Mouse (Mus musculus): ENCODE measurements at regions not wholly inside any gene's neighbourhood (a gene's known extent, or its start where the extent isn't known, plus 50 kb on each side); places are given as distances from the start of the nearest gene placed in this dataset.

DNA sequence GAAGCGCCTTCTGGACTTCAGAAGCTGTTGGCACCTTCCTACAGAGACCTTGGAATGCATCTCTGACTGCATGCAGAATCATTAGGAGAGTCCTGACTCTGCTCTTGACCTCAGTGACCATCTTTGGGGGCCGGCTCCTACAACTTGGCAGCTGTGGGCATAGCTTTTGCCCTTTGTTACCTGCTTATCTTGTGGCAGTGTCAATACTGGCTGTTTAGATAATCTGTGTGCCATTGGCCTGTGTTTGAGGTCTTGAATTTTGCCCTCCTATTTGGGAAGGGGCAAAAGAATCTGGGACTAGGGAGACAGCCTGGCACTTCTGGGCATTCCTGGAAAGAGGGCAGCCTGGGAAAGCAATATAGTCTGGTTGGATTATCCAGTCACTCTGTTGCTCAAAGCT, 137.8 kb upstream of the Gli2 start:
- no peak for DNase-seq
- intact Hi-C loops (cut with DNase I), result no loop called here
- no peak overlapping the region for H3K4me3 ChIP-seq
- no peak for TF ChIP-seq CTCF (IDR thresholded peaks at IDR 0.05)
- H3K27ac ChIP-seq, result no peak overlapping the region

DNA sequence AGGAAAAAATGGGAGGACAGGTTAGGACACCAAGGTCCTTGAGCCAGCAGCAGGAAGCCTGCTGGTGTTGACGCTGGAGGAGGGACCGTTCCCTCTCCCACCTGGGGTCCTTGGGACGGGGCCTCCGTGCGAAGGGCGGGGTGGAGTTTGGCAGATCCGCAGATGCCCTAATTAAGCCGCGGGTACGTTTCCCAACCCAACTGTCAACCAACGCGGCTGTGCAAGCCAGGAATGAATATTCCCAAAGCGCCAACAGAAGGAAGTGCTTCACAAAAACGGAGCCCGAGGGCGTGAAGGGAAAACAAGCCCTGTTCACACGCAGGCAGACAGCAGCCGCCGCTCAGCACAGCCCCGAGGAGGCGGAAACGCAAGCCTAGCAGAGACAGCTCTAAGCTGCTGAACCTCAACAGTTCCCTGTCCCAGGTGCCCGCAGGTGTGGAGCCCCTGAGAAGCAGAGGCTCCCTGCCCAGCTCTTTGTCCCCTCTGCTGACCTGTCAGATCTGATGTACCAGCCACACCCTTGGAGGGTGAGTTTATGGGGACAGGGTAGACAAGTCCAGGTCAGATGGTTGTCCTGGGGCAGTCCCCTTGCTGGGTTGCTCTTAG, 136.1 kb upstream of the Gli2 start:
- peak overlapping the region; percentile 37 for H3K4me3 ChIP-seq

DNA sequence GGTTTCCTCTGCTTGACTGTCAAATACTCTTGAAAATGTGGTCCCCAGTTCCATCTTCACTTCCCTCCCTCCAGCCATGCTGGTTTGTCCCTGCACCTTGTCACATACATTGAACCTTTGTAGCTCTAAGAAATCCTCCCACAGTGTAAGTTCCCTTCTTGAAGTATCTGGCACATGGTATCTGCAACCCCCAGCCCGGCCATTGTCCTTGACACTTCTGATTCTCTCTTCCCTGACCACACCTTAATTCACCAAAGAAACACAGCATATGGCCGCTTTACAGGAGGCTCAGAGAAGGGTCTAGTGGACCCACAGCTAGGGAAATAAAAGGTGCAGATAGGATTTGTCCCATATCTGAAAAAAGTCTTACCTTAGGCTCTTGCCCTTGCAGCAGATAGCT, 133.9 kb upstream of the Gli2 start:
- intact Hi-C loops (cut with DNase I), result no loop called here
- no peak for TF ChIP-seq CTCF (IDR thresholded peaks at IDR 0.05)
- no peak for DNase-seq
- no peak overlapping the region for H3K27ac ChIP-seq
- H3K4me3 ChIP-seq, result no peak overlapping the region

More for the DNA sequence above, 136.1 kb upstream of the Gli2 start:
- DNase-seq, result peak; percentile 23
- no peak overlapping the region for H3K27ac ChIP-seq
- no peak for TF ChIP-seq CTCF (IDR thresholded peaks at IDR 0.05)
- intact Hi-C loops (cut with DNase I), result no loop called here

DNA sequence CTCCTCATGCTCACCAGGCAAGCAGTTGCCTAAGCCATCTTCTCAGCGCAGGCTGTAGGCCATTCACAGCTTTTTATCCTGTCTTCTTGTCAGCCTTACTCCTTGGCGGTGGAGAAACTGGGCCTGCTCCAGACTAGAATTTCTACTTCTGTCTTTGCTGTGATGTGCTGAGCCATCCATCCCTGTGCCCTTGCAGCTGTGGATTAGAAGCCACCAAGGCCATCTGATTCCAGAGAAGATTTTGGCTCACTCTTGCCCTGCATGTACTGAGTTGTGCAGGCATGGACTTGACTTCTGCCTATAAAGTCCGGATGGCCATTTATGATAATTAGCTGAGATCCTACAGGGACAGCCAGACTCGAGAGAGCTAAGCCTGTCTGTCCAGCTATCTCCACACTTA, 133.4 kb upstream of the Gli2 start:
- Histone ChIP-seq H3K27ac (no peak overlapping the region), H3K4me3 (no peak overlapping the region)
- intact Hi-C loops (cut with DNase I), result no loop called here
- TF ChIP-seq CTCF (IDR thresholded peaks at IDR 0.05), result no peak
- DNase-seq, result no peak

DNA sequence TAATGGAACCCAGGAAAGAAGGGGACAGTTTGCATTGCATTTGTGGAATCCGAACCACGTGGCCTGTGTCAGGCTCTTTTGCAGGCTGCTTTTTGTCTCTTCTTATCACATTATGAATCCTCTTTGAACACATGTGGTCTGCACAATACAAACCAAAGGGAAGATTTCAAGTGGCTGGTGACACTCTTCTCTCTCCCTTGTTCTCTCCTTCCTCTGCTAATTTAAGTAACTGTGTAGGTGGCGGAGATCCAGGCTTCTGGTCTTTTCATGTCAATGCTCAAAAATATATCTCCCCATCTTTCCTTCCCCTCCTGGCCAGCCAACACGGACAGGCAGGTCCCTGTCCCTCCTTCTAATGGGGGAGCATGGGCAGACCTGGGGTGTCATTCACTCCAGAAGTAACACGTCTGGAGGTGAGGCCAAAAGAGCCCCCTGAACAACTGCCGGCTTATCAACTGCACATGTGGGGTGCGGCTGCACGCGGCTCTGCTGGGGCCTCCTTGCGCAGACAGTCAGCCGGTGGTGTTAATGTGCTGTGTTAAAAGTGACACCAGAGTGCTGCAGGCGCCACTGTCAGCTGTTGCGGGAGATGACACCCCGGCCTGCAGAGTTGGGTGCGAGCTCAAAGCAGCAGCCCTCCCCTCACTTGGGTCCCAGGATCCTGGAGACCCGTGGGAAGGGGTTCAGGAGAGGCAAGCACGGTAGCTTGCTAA, 130.3 kb upstream of the Gli2 start:
- Histone ChIP-seq H3K27ac (no peak overlapping the region), H3K4me3 (no peak overlapping the region)
- DNase-seq, result no peak
- no peak for TF ChIP-seq CTCF (IDR thresholded peaks at IDR 0.05)
- intact Hi-C loops (cut with DNase I), result no loop called here

DNA sequence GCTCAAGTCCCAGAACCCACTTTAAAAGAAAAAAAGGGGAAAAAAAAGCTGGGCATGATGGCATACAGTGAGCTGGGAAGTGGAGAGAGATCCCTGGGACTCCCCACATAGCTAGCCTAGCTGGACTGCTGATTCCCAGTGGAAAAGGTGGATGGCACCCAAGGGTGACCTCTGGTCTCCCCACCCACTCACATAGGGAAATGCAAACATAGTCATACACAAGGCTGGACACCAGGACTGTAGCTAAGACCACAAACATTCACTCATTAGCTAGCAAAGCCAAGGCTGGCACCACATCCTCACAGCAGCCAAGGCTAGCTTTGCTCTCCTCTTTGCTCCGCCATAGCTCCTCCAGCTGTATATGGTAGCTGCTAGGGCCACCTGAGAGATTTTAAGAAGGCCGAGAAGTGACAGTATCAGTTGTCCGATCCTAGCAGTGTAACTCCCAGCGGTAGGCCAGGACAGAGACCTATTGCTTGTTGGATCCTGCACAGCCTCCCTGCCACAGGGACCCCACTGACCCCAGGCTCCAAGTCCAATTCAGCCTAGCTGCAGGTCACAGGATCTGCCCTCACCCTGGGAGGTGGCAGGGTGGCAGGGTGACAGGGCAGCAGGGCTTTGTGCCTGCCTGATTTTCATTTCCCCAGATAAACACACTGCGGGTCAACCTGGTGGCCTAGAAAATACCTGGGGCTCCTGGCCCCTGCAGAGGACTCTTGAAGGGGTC, 119.8 kb upstream of the Gli2 start:
- TF ChIP-seq CTCF (IDR thresholded peaks at IDR 0.05), result no peak

DNA sequence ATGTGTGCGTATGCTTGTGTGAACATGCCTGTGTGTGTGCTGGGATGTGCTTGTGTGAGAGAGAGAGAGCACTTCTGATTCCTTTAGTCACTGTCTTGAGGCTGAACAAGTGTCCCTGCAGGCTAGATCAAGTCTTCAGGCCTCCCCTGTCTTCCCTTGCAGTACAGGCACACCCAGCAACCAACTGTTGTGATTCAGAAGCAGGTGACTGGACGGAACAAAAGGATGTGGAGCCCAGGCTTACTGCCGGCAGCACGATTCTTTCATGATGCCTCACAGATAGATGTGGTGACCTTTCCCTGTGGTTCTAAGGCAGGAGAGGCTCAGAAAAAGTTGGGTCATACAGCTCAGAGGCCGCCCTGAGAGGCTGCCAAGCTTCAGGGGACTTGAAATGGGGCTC, 114.0 kb upstream of the Gli2 start:
- H3K4me3 ChIP-seq, result no peak overlapping the region
- no peak for TF ChIP-seq CTCF (IDR thresholded peaks at IDR 0.05)
- intact Hi-C loops (cut with DNase I), result no loop called here

More for the DNA sequence above, 119.8 kb upstream of the Gli2 start:
- Histone ChIP-seq H3K4me3 (no peak overlapping the region), H3K27ac (no peak overlapping the region)
- no peak for DNase-seq
- intact Hi-C loops (cut with DNase I), result no loop called here

DNA sequence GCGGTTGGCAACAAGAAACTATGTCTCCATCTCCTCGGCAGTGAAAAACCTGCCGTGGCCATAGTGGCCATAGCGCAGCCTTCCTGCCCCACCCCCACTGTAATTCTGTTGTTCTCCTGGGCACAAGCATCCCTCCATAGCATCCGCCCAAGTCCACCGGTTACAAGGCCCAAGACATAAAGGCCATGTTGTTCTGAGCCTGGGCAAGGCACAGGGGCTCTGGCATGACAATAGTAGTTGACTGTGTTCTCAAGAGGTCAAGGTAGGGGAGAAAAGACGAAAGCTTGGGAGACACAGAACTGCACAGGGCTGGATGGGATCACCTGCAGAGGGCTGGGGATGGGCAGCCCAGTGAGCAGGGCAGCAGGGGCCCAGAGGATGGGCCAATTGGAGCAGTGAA, 112.9 kb upstream of the Gli2 start:
- intact Hi-C loops (cut with DNase I), result no loop called here
- H3K4me3 ChIP-seq, result no peak overlapping the region
- no peak for DNase-seq
- H3K27ac ChIP-seq, result no peak overlapping the region
- TF ChIP-seq CTCF (IDR thresholded peaks at IDR 0.05), result no peak

More for the DNA sequence above, 114.0 kb upstream of the Gli2 start:
- no peak for DNase-seq
- no peak overlapping the region for H3K27ac ChIP-seq

DNA sequence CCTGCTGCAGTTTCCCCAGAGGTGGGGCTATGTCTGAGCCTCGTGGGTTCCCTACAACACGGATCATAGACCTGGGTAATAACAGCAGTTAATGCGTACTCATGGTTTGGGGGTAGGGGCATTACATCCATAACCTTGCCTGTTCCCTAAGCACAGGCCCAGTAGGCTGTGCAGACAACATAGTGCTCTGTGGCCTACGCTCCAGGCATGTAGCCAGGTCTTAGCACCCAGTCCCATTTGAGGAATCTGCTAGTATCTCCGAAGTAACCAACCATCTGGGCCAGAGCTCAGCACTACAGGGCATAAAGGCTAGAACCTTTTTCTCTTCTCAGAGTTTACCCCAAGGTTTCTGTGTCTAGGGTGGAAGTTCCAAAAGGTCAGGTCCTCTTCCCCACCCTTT, 111.4 kb upstream of the Gli2 start:
- no peak overlapping the region for H3K27ac ChIP-seq
- intact Hi-C loops (cut with DNase I), result no loop called here
- no peak for DNase-seq
- no peak for TF ChIP-seq CTCF (IDR thresholded peaks at IDR 0.05)
- H3K4me3 ChIP-seq, result no peak overlapping the region

DNA sequence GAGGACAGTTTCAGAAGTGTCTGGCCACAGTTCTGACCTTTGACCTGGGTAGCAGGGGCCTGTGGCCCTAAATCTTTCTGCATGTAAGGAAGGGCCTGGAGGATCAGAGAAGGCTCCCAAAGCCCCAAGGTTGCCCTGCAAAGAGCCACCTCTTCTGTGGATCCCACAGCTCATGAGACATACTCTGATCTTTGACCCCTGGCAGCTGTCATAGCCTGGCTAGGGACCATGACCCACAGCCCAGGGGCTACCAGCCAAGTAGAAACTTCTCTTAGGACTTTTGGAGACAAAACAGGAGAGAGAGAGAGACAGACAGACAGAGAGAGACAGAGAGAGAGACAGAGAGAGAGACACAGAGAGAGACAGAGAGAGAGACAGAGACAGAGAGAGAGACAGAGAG, 110.4 kb upstream of the Gli2 start:
- intact Hi-C loops (cut with DNase I), result no loop called here
- Histone ChIP-seq H3K4me3 (no peak overlapping the region), H3K27ac (no peak overlapping the region)
- no peak for TF ChIP-seq CTCF (IDR thresholded peaks at IDR 0.05)
- DNase-seq, result no peak

DNA sequence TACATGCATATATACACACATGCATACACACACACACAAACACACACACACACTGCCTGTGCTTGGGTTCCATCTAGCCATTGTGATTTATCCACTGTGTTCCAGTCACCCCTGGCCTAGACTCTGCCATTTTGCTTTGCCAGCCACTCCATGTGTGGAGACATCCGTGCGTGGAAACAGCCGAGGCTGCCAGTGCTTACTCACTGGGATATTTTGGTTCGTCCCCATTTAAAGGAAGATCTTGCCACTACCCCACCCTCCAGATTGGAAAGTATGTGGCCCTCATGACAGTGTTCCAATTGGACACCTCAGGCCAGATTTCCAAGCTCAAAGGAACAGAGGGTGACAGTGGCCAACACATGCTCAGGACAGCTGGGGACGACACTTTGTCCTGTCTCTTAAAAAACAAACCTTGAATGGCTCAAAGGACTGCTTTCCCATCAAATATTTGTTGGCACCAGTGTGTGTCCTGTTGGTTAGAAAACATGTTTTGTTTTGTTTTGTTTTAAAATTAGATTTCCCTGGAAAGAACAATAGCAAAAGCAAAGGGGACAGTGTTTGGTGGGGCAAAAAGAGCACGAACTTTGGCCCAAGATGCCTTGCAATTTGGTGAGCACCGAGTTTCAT, 109.8 kb upstream of the Gli2 start:
- peak; percentile 53 for DNase-seq
- no peak overlapping the region for H3K27ac ChIP-seq
- intact Hi-C loops (cut with DNase I), result no loop called here
- H3K4me3 ChIP-seq, result no peak overlapping the region
- TF ChIP-seq CTCF (IDR thresholded peaks at IDR 0.05), result no peak

DNA sequence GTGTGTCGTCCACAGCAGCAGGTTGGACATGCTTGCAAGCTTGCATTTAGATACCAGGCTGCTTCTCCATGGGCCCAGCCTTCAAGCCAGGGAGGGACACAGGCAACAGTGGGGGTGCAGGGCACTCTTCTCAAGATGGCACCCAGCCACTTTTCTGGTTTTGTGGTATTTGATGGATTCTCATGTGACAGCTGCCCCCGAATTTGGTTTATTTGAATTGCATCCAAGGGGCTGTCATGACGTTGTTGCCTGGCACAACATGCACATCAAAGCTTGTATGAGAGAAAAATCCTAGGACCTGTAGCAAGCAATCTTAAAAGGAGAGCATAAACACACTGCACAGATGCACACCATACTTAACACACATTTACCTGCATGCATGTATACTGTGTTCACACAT, 108.3 kb upstream of the Gli2 start:
- intact Hi-C loops (cut with DNase I), result no loop called here
- no peak for TF ChIP-seq CTCF (IDR thresholded peaks at IDR 0.05)
- Histone ChIP-seq H3K4me3 (no peak overlapping the region), H3K27ac (no peak overlapping the region)
- DNase-seq, result no peak

DNA sequence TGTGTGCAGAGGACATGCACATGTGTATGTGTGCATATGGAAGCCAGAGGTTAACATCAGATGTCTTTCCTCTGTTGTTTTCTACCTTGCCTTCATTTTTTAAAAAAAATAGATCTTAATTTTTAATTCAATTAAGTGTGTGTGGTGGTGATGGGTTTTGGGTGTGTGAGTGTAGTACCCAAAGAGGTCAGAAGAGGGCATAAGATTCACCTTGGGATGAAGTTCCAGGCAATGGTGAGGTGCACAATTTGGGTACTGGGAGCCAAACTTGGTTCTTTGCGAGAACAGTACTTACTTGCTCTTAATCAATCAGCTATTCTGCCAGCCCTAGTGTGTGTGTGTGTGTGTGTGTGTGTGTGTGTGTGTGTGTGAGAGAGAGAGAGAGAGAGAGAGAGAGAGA, 106.9 kb upstream of the Gli2 start:
- intact Hi-C loops (cut with DNase I), result no loop called here
- no peak for DNase-seq
- H3K4me3 ChIP-seq, result no peak overlapping the region
- peak; percentile 32 for TF ChIP-seq CTCF (IDR thresholded peaks at IDR 0.05)
- H3K27ac ChIP-seq, result no peak overlapping the region

Measured in gastrocnemius, adult 2 months (tissue).